Mouse (Mus musculus): ENCODE results near the gene Kif1bp. TPM values are rescaled to one million over a fixed set of nuclear protein-coding genes. Genes with fewer than 3 reads are reported as not detected.

The Kif1bp gene
- polyA plus RNA-seq, 1 experiment from 2014 or later: 32.9 TPM

Other genes with a start within 250 kb of the Kif1bp start
- gene Hk1, start 198.5 kb downstream of the Kif1bp start, polyA plus RNA-seq (2018): 41.4 to 62.1 TPM (median 46.7 TPM) in 3 replicates
- not detected in 3 replicates for gene Hkdc1, start 156.0 kb downstream of the Kif1bp start, polyA plus RNA-seq (2018)
- 0.26 TPM in 1 of 3 replicates, not detected in the others for gene 4930507D05Rik, start 129.0 kb downstream of the Kif1bp start, polyA plus RNA-seq (2018)
- 9.8 to 13.0 TPM (median 12.9 TPM) in 3 replicates for gene Supv3l1, start 128.7 kb downstream of the Kif1bp start, polyA plus RNA-seq (2018)
- gene Vps26a, start 91.7 kb downstream of the Kif1bp start, polyA plus RNA-seq (2018): 167 to 346 TPM (median 178 TPM) in 3 replicates
- gene Srgn, start 51.0 kb downstream of the Kif1bp start, polyA plus RNA-seq (2018): 240 to 438 TPM (median 289 TPM) in 3 replicates
- gene Ddx21, start 23.8 kb upstream of the Kif1bp start, polyA plus RNA-seq (2018): 29.8 to 93.3 TPM (median 43.4 TPM) in 3 replicates
- 43.9 to 56.0 TPM (median 44.3 TPM) in 3 replicates for gene Ddx50, start 72.8 kb upstream of the Kif1bp start, polyA plus RNA-seq (2018)
- gene Stox1, start 147.7 kb upstream of the Kif1bp start, polyA plus RNA-seq (2018): not detected in 3 replicates
- 44.5 to 72.7 TPM (median 52.5 TPM) in 3 replicates for gene Ccar1, start 213.8 kb upstream of the Kif1bp start, polyA plus RNA-seq (2018)